Mouse (Mus musculus): ENCODE measurements at regions not wholly inside any gene's neighbourhood (a gene's known extent, or its start where the extent isn't known, plus 50 kb on each side); places are given as distances from the start of the nearest gene placed in this dataset.
A peak's percentile ranks its signal among the peaks of the same experiment; 100 is the strongest.

- peak; percentile 63 for ATAC-seq (replicated peaks; ENCODE audit: insufficient number of reproducible peaks, low FRiP score, low TSS enrichment, poor library complexity, severe bottlenecking)
These were observed 149.7 kb downstream of the Etv1 start for GRCm38 (mm10) chr12:38928786-38929351.

GRCm38 (mm10) chr12:38929644-38930043 is 150.5 kb downstream of the Etv1 start:
- no peak for ATAC-seq (replicated peaks; ENCODE audit: insufficient number of reproducible peaks, low FRiP score, low TSS enrichment, poor library complexity, severe bottlenecking)

GRCm38 (mm10) chr12:38931769-38932168 is 152.6 kb downstream of the Etv1 start:
- no peak for ATAC-seq (replicated peaks; ENCODE audit: insufficient number of reproducible peaks, low FRiP score, low TSS enrichment, poor library complexity, severe bottlenecking)

DNA sequence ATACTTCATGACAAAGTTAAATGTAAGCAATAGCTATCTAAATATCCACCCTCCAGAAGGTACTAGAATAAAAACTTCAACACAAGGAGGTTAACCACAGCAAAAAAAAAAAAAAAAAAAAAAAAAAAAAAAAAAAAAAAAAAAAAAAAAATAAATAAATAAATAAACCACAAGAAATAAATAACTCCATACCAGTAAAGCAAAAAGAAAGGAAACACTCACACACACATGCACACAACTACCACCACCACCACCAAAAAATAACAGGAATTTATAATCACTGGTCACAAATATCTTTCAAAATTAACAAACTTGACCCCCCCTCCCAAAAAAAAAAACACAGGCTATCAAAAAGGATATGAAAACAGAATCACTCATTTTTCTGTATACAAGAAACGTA is 180.4 kb downstream of the Etv1 start:
- no peak for ATAC-seq (replicated peaks; ENCODE audit: insufficient number of reproducible peaks, low FRiP score, low TSS enrichment, poor library complexity, severe bottlenecking)

GRCm38 (mm10) chr12:38962302-38962701 is 183.1 kb downstream of the Etv1 start:
- ATAC-seq (replicated peaks; ENCODE audit: insufficient number of reproducible peaks, low FRiP score, low TSS enrichment, poor library complexity, severe bottlenecking): no peak

GRCm38 (mm10) chr12:38970347-38970746 is 191.2 kb downstream of the Etv1 start:
- ATAC-seq (replicated peaks; ENCODE audit: insufficient number of reproducible peaks, low FRiP score, low TSS enrichment, poor library complexity, severe bottlenecking): no peak

GRCm38 (mm10) chr12:38972205-38972604 is 193.0 kb downstream of the Etv1 start:
- no peak for ATAC-seq (replicated peaks; ENCODE audit: insufficient number of reproducible peaks, low FRiP score, low TSS enrichment, poor library complexity, severe bottlenecking)

DNA sequence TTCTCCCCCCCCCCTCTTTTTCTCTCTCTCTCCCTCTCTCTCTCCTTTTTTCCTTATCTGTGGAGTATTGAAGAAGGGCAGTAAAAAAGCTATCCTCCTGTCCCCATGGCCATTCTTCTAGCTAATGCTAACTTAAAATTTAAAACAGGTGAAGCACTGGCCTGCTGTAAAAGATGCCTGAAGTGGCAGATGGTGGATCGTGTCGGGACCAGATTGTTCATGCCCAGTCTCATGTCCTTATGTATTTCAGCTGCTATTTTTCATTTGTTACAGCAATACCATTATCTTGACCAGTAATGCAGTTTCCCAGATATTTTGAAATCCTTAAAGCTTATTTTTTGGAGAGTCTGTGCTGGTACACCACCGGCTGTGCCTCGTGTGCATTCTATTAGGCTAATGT is 196.3 kb downstream of the Etv1 start:
- ATAC-seq (replicated peaks; ENCODE audit: insufficient number of reproducible peaks, low FRiP score, low TSS enrichment, poor library complexity, severe bottlenecking): no peak

DNA sequence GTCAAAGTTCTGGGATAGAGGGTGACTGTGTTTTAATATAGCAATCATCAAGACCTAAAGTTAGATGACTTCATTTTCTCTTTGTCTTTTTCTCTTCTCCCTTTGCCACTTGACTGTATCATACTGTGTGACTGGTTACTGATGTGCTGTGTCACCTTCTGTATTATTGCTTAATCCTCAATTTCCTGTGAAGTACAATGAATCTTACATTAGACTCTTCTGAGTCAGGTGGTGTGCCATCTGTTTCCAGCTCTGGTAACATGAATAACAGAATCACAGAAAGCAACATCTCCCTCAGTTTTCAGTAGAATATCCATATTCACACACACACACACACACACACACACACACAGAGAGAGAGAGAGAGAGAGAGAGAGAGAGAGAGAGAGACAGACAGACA is 203.2 kb downstream of the Etv1 start:
- no peak for ATAC-seq (replicated peaks; ENCODE audit: insufficient number of reproducible peaks, low FRiP score, low TSS enrichment, poor library complexity, severe bottlenecking)

DNA sequence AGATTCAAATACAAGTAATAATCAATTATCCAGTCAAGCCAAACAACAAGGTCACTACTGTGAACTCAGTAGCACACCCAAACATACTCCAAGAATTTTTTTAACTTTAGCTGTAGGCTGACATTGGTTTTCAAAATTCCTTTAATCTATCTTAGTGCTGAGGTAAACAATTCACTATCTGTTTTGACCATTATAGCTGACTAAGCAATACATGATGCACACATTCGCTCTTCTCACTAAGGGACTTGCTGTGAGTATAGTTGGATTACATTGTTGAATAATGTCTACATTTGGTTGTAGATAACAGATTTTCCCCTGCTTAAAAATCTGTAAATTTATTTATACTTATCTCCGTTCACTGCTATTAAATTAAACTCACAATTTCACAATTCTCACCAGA is 206.7 kb downstream of the Etv1 start:
- ATAC-seq (replicated peaks; ENCODE audit: insufficient number of reproducible peaks, low FRiP score, low TSS enrichment, poor library complexity, severe bottlenecking): no peak

DNA sequence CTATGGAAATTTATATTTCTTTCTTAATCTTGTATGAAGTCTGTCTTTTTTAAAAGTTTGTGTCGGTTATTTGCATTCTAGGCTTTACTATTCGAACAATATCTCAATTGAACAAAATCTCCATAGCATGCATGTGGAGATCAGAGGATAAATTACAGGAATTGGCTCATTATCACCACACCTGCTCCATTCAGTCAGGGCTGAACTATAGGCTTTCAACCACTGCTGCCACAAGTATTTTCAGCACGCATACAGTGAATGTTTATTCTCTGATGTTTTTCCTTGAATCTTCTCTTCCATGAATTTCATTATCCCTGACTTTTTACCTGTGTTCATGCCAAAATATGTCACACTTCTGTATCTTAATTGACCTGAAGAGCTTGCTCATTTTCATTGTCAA is 207.2 kb downstream of the Etv1 start:
- no peak for ATAC-seq (replicated peaks; ENCODE audit: insufficient number of reproducible peaks, low FRiP score, low TSS enrichment, poor library complexity, severe bottlenecking)

- ATAC-seq (replicated peaks; ENCODE audit: insufficient number of reproducible peaks, low FRiP score, low TSS enrichment, poor library complexity, severe bottlenecking): no peak
These were observed 208.1 kb downstream of the Etv1 start for GRCm38 (mm10) chr12:38987277-38987676.

DNA sequence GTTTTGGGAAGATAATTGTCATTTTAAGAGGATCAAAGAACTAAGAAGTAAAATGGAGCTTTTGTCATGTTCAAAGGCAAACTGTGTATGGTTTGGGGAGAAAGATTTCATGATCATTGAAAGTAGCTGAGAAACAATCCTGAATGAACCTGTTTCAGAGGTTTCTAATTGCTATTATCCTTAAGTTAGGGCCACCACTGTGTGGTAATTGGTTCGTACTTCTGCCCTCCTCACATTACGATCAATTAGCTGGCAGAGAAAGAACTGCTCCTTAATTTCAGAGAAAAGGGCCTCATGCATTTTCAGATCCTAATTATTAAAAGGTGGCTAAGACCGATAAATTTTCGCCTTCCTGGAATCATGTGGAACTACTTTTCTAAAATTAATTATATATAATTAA is 208.6 kb downstream of the Etv1 start:
- no peak for ATAC-seq (replicated peaks; ENCODE audit: insufficient number of reproducible peaks, low FRiP score, low TSS enrichment, poor library complexity, severe bottlenecking)

- ATAC-seq (replicated peaks; ENCODE audit: insufficient number of reproducible peaks, low FRiP score, low TSS enrichment, poor library complexity, severe bottlenecking): no peak
These were observed 248.0 kb downstream of the Etv1 start for GRCm38 (mm10) chr12:39027179-39027578.

DNA sequence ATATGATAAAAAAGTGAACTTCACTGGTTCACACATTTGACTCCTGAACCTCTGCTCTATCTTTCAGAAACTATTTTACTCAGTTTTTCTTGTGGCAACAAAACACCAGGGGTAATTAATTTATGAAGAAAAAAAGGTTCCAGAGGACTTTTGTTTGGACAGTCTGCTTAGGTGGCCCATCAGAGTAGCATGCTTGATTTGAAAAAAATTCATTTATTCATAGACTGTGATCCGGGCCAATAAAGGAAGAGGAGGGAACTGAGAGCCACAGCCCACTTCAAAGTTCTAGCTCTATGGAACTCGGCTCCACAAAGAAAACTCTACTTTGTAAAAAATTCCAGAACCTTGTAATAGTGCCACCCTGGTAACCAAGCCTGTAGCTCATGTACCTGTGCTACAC is 248.8 kb downstream of the Etv1 start:
- ATAC-seq (replicated peaks; ENCODE audit: insufficient number of reproducible peaks, low FRiP score, low TSS enrichment, poor library complexity, severe bottlenecking): no peak

DNA sequence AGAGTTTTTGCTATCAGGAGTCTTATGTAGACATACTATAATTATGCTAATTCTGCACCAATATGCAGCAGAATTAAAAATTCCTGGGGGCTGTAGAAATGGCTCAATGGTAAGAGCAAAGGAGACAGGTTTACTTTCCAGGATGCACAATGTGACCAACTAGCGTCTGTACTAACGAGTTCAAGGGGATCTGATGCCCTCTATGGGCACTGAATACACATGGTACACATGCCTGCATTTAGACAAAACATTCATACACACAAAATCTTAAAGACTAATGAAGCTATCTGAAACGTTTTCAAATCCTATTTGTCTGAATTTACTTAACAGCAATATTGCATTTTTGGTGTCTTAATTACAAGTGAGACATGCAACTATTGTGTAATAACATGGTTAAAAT is 254.8 kb downstream of the Etv1 start:
- ATAC-seq (replicated peaks; ENCODE audit: insufficient number of reproducible peaks, low FRiP score, low TSS enrichment, poor library complexity, severe bottlenecking): no peak

DNA sequence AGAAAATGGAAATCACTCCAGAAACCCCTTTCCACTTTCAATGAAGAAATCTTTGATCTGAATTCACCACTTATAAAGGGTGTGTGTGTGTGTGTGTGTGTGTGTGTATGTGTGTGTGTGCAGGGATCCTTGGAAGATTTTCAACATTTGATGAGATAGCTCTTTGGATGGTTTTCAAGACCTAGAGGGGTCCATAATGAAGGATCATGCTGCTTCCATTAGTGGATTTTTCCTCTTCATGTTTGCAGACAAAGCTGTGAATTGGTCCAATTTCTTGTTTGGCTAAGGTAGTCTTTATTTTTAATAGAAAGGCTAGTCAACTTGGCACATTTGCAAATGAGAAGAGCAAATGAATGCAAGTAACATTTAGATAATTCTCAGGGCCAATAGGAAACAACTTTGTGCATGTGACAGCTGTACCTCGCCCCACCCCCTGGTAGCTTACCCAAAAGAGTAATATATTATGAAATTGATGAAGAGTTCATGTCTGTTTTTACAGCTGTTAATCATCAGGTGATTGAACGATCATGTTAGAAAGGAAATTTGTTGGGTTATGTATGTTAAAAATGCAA is 257.4 kb downstream of the Etv1 start:
- ATAC-seq (replicated peaks; ENCODE audit: insufficient number of reproducible peaks, low FRiP score, low TSS enrichment, poor library complexity, severe bottlenecking): no peak

DNA sequence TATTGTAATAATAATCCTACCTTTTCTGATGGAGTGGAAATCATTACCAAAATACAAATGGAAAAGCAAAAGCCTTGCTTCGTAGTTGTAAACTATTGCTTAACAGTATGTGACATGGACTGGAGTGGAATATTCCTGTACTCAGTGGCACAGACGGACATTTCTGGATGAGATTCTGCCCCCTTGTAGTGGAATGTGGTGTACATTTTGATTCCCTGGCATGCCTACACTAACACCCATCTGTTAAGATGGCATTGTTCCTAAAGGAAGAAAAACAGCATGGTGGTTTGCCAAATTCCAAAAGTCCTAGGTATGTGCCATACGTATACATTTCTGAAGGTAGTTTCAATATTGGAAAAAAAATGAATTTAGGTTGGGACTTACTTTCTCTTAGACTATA is 258.9 kb downstream of the Etv1 start:
- ATAC-seq (replicated peaks; ENCODE audit: insufficient number of reproducible peaks, low FRiP score, low TSS enrichment, poor library complexity, severe bottlenecking): no peak

GRCm38 (mm10) chr12:39038656-39039055 is 259.5 kb downstream of the Etv1 start:
- ATAC-seq (replicated peaks; ENCODE audit: insufficient number of reproducible peaks, low FRiP score, low TSS enrichment, poor library complexity, severe bottlenecking): no peak

GRCm38 (mm10) chr12:39047126-39047525 is 267.9 kb downstream of the Etv1 start:
- no peak for ATAC-seq (replicated peaks; ENCODE audit: insufficient number of reproducible peaks, low FRiP score, low TSS enrichment, poor library complexity, severe bottlenecking)

DNA sequence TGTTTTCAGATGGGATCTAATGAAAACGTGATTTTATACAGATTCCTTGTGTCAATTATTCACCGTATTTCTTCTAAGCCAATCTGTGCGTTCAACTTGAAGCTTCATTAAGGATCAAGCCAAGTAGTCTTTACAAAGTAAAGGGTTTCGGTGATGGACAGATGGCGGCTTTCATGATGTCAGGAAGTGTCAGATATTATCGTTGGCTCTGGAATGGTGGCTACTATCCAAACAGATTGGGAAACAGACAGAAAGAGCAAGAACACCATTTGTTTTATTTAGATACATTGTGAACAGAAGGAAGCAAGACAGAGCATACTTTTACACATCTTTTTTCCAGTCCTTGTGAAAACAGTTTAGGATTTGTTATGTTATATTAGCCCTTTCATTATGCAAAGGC is 269.3 kb downstream of the Etv1 start:
- no peak for ATAC-seq (replicated peaks; ENCODE audit: insufficient number of reproducible peaks, low FRiP score, low TSS enrichment, poor library complexity, severe bottlenecking)
